Mouse (Mus musculus) kidney, adult 9 months (tissue): ENCODE data around the gene Olfr191.
"Not testable (repeated sequence)": the region's sequence is repeated elsewhere in the genome, so short reads cannot be mapped to it uniquely, and the experiment has no call there.

Experiments used
- DNase-seq: peaks from one replicate; pipeline ENCODE4 v3.0.0; 2022

Olfr191 gene

GRCm38 (mm10) chr16:59089722-59090121 is at the start of gene Olfr191:
Olfr191 (minus strand) TSS chr16:59089822.
- not testable (repeated sequence) for DNase-seq

- DNase-seq = no peak
These were observed 41.1 kb upstream of the Olfr191 start for GRCm38 (mm10) chr16:59130740-59131139.

GRCm38 (mm10) chr16:59120969-59121368 is 31.3 kb upstream of the Olfr191 start, which contains the start of gene Olfr194:
Olfr194 (minus strand) TSS chr16:59121069.
- no peak for DNase-seq

GRCm38 (mm10) chr16:59111781-59112180 is 22.2 kb upstream of the Olfr191 start, which contains the start of gene Olfr193:
Olfr193 (minus strand) TSS chr16:59111881.
- DNase-seq = no peak

GRCm38 (mm10) chr16:59108522-59108921 is 18.9 kb upstream of the Olfr191 start:
- not testable (repeated sequence) for DNase-seq

GRCm38 (mm10) chr16:59105312-59105711 is 15.7 kb upstream of the Olfr191 start:
- DNase-seq = no peak

GRCm38 (mm10) chr16:59081113-59081512 is 8.5 kb downstream of the Olfr191 start:
- not testable (repeated sequence) for DNase-seq

GRCm38 (mm10) chr16:59077905-59078304 is 11.7 kb downstream of the Olfr191 start, which contains the start of gene Olfr190:
Olfr190 (minus strand) TSS chr16:59078005.
- DNase-seq = no peak

GRCm38 (mm10) chr16:59073520-59073919 is 16.1 kb downstream of the Olfr191 start:
- DNase-seq = no peak

- DNase-seq = no peak
These were observed 17.9 kb downstream of the Olfr191 start for GRCm38 (mm10) chr16:59071755-59072154.

- DNase-seq = not testable (repeated sequence)
These were observed 27.2 kb downstream of the Olfr191 start for GRCm38 (mm10) chr16:59062411-59062810.

GRCm38 (mm10) chr16:59049286-59049685 is 40.3 kb downstream of the Olfr191 start:
- not testable (repeated sequence) for DNase-seq

- DNase-seq = no peak
These were observed 40.8 kb downstream of the Olfr191 start for GRCm38 (mm10) chr16:59048860-59049259.

GRCm38 (mm10) chr16:59047579-59047978 is 42.0 kb downstream of the Olfr191 start:
- no peak for DNase-seq

GRCm38 (mm10) chr16:59045835-59046234 is 43.8 kb downstream of the Olfr191 start:
- DNase-seq = no peak

GRCm38 (mm10) chr16:59039710-59040109 is 49.9 kb downstream of the Olfr191 start, which contains the start of gene Olfr187:
Olfr187 (minus strand) TSS chr16:59039767.
- no peak for DNase-seq
